Mouse (Mus musculus) cortical plate, adult 2 months (tissue): Measurements from ENCODE around the gene Ptgr2.

Source experiments
- CTCF ChIP-seq: fragments of 200-500 bp; IDR thresholded peaks from 2 replicates; pipeline ENCODE4 v1.5.1; 2011; ENCODE audit warnings: mild to moderate bottlenecking, control low read depth, low read length; ENCODE audit not compliant: insufficient read depth; ENCODE audit errors: extremely low read depth
- POLR2A ChIP-seq: fragments of 200-500 bp; IDR thresholded peaks from 2 replicates; pipeline ENCODE4 v1.6.1; 2011; ENCODE audit warnings: mild to moderate bottlenecking, low read length, control low read depth; ENCODE audit not compliant: insufficient read depth; ENCODE audit errors: extremely low read depth

DNA sequence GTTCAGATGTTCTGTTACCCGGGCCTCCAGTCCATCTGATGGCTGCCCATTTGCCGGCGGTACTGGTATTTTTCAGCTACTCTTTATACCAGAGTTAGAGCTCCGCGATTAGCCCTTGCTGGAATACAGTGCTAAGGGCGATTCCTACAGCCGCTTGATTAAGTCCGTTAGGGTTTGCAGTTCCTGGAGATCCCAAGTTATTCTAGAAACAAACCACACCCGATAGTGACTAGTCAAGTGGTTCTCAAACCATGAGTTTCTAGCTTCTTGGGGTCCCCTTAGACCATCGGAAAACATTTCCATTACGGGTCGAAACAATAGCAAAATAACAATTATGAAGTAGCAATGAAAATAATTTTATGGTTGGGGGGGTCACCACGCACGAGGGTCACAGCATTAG, 641 bp upstream of the Ptgr2 start:
- TF ChIP-seq CTCF, result no peak
- TF ChIP-seq POLR2A, result no peak
